Mouse (Mus musculus): ENCODE data around the gene Dcdc2c.

- TF ChIP-seq CTCF (IDR thresholded peaks at IDR 0.05) (no peak), EP300 (IDR thresholded peaks at IDR 0.05; ENCODE audit: insufficient read depth, low read depth, low read length) (no peak), POLR2A (IDR thresholded peaks at IDR 0.05; ENCODE audit: insufficient read depth, low read depth, low read length) (no peak)
Measured at GRCm38 (mm10) chr12:28575366-28576070, 23.3 kb upstream of the Dcdc2c start.
